Mouse (Mus musculus): ENCODE data around the gene Was. TPM values are rescaled to one million over a fixed set of nuclear protein-coding genes. Genes with fewer than 3 reads are reported as not detected.
"Not testable (repeated sequence)": the region's sequence is repeated elsewhere in the genome, so short reads cannot be mapped to it uniquely, and the experiment has no call there.

Gene Was
- total and polyA plus RNA-seq, 3 experiments = 86.1 to 198 (median 105) TPM

GRCm38 (mm10) chrX:8099435-8099834, 9.1 kb upstream of the Was start:
- no peak for ATAC-seq (ENCODE audit: extremely low read depth, insufficient number of reproducible peaks, low FRiP score, poor library complexity, severe bottlenecking)
- DNase-seq (ENCODE audit: low spot score) = no peak
- TF ChIP-seq TAL1 (conservative IDR thresholded peaks at IDR 0.05; ENCODE audit: low read depth, low read length) (no peak), GATA1 (IDR thresholded peaks at IDR 0.05; ENCODE audit: borderline replicate concordance, low read length) (no peak), GATA2 (IDR thresholded peaks at IDR 0.05; ENCODE audit: borderline replicate concordance, low read depth, low read length) (no peak), CTCF (IDR thresholded peaks at IDR 0.05; ENCODE audit: low read depth, low read length) (no peak), POLR2AphosphoS5 (IDR thresholded peaks at IDR 0.05; ENCODE audit: insufficient replicate concordance, low read depth, low read length) (no peak)
- Histone ChIP-seq H3K4me3 (ENCODE audit: low read depth, low read length) (no peak overlapping the region), H3K9me3 (replicated peaks) (no peaks in the 10 kb centered on the region), H3K36me3 (replicated peaks) (no peaks in the 10 kb centered on the region), H3K27me3 (ENCODE audit: insufficient read depth, low read length) (no peaks in the 10 kb centered on the region), H3K4me1 (ENCODE audit: insufficient read depth, low read depth, low read length) (peaks cover 32% of the 10 kb centered on the region)

- Histone ChIP-seq H3K4me1 (ENCODE audit: insufficient read depth, low read depth, low read length) (peaks cover 29% of the 10 kb centered on the region), H3K36me3 (replicated peaks) (no peaks in the 10 kb centered on the region), H3K27me3 (ENCODE audit: insufficient read depth, low read length) (no peaks in the 10 kb centered on the region), H3K4me3 (ENCODE audit: low read depth, low read length) (peak overlapping the region; percentile 49; the same call in 1 of the 2 replicates), H3K9me3 (replicated peaks) (no peaks in the 10 kb centered on the region)
- ATAC-seq (ENCODE audit: extremely low read depth, insufficient number of reproducible peaks, low FRiP score, poor library complexity, severe bottlenecking) (peak; percentile 95), DNase-seq (ENCODE audit: low spot score) (peak; percentile 57)
- no peak for TF ChIP-seq POLR2AphosphoS5 (IDR thresholded peaks at IDR 0.05; ENCODE audit: insufficient replicate concordance, low read depth, low read length)
- TF ChIP-seq GATA1 (IDR thresholded peaks at IDR 0.05; ENCODE audit: borderline replicate concordance, low read length) = no peak
- TF ChIP-seq GATA2 (IDR thresholded peaks at IDR 0.05; ENCODE audit: borderline replicate concordance, low read depth, low read length) = no peak
- TF ChIP-seq TAL1 (conservative IDR thresholded peaks at IDR 0.05; ENCODE audit: low read depth, low read length) = no peak
- no peak for TF ChIP-seq CTCF (IDR thresholded peaks at IDR 0.05; ENCODE audit: low read depth, low read length)
Observed at GRCm38 (mm10) chrX:8096787-8097242, 6.5 kb upstream of the Was start.

GRCm38 (mm10) chrX:8096068-8096786, 5.9 kb upstream of the Was start:
- H3K36me3 ChIP-seq (replicated peaks) = not testable (repeated sequence)

GRCm38 (mm10) chrX:8095546-8095945, 5.2 kb upstream of the Was start:
- no peaks in the 10 kb centered on the region for H3K9me3 ChIP-seq (replicated peaks)
- ATAC-seq (ENCODE audit: extremely low read depth, insufficient number of reproducible peaks, low FRiP score, poor library complexity, severe bottlenecking) (no peak), DNase-seq (ENCODE audit: low spot score) (no peak)
- H3K27me3 ChIP-seq (ENCODE audit: insufficient read depth, low read length) = no peaks in the 10 kb centered on the region
- peaks cover 18% of the 10 kb centered on the region for H3K4me1 ChIP-seq (ENCODE audit: insufficient read depth, low read depth, low read length)
- no peaks in the 10 kb centered on the region for H3K36me3 ChIP-seq (replicated peaks)
- TF ChIP-seq CTCF (IDR thresholded peaks at IDR 0.05; ENCODE audit: low read depth, low read length) (no peak), TAL1 (conservative IDR thresholded peaks at IDR 0.05; ENCODE audit: low read depth, low read length) (no peak), GATA1 (IDR thresholded peaks at IDR 0.05; ENCODE audit: borderline replicate concordance, low read length) (no peak), GATA2 (IDR thresholded peaks at IDR 0.05; ENCODE audit: borderline replicate concordance, low read depth, low read length) (no peak)
- peak overlapping the region; percentile 16; the same call in 1 of the 2 replicates for H3K4me3 ChIP-seq (ENCODE audit: low read depth, low read length)

More at GRCm38 (mm10) chrX:8096068-8096786, 5.9 kb upstream of the Was start:
- H3K27me3 ChIP-seq (ENCODE audit: insufficient read depth, low read length); H3K9me3 ChIP-seq (replicated peaks); DNase-seq (ENCODE audit: low spot score): not testable (repeated sequence)
- H3K4me3 ChIP-seq (ENCODE audit: low read depth, low read length) = peak overlapping the region; percentile 54; the same call in 1 of the 2 replicates
- H3K4me1 ChIP-seq (ENCODE audit: insufficient read depth, low read depth, low read length) = peaks cover 23% of the 10 kb centered on the region
- peak; percentile 50 for ATAC-seq (ENCODE audit: extremely low read depth, insufficient number of reproducible peaks, low FRiP score, poor library complexity, severe bottlenecking)

- ATAC-seq (ENCODE audit: extremely low read depth, insufficient number of reproducible peaks, low FRiP score, poor library complexity, severe bottlenecking); H3K27me3 ChIP-seq (ENCODE audit: insufficient read depth, low read length): not testable (repeated sequence)
- H3K4me3 ChIP-seq (ENCODE audit: low read depth, low read length) = peak overlapping the region; percentile 74; the same call in 1 of the 2 replicates
Observed at GRCm38 (mm10) chrX:8090954-8091347, 653 bp upstream of the Was start.

GRCm38 (mm10) chrX:8089746-8090145, 552 bp downstream of the Was start:
- peaks cover 45% of the 10 kb centered on the region for H3K36me3 ChIP-seq (replicated peaks)
- ATAC-seq (ENCODE audit: extremely low read depth, insufficient number of reproducible peaks, low FRiP score, poor library complexity, severe bottlenecking) = no peak
- no peaks in the 10 kb centered on the region for H3K9me3 ChIP-seq (replicated peaks)
- H3K4me3 ChIP-seq (ENCODE audit: low read depth, low read length) = peak overlapping the region; percentile 74
- peaks cover 27% of the 10 kb centered on the region for H3K4me1 ChIP-seq (ENCODE audit: insufficient read depth, low read depth, low read length)
- TF ChIP-seq TAL1 (conservative IDR thresholded peaks at IDR 0.05; ENCODE audit: low read depth, low read length) (no peak), GATA1 (IDR thresholded peaks at IDR 0.05; ENCODE audit: borderline replicate concordance, low read length) (no peak), GATA2 (IDR thresholded peaks at IDR 0.05; ENCODE audit: borderline replicate concordance, low read depth, low read length) (no peak), POLR2AphosphoS5 (IDR thresholded peaks at IDR 0.05; ENCODE audit: insufficient replicate concordance, low read depth, low read length) (no peak), CTCF (IDR thresholded peaks at IDR 0.05; ENCODE audit: low read depth, low read length) (no peak)
- no peaks in the 10 kb centered on the region for H3K27me3 ChIP-seq (ENCODE audit: insufficient read depth, low read length)
- DNase-seq (ENCODE audit: low spot score) = no peak

More at GRCm38 (mm10) chrX:8090954-8091347, 653 bp upstream of the Was start:
- not testable (repeated sequence) for DNase-seq (ENCODE audit: low spot score); H3K9me3 ChIP-seq (replicated peaks)
- peaks cover 33% of the 10 kb centered on the region for H3K36me3 ChIP-seq (replicated peaks)
- H3K4me1 ChIP-seq (ENCODE audit: insufficient read depth, low read depth, low read length) = peaks cover 27% of the 10 kb centered on the region

GRCm38 (mm10) chrX:8085611-8086010, 4.7 kb downstream of the Was start:
- Histone ChIP-seq H3K9me3 (replicated peaks) (no peaks in the 10 kb centered on the region), H3K4me3 (ENCODE audit: low read depth, low read length) (no peak overlapping the region), H3K4me1 (ENCODE audit: insufficient read depth, low read depth, low read length) (peaks cover 26% of the 10 kb centered on the region), H3K27me3 (ENCODE audit: insufficient read depth, low read length) (no peaks in the 10 kb centered on the region), H3K36me3 (replicated peaks) (peaks cover 73% of the 10 kb centered on the region)
- TF ChIP-seq TAL1 (conservative IDR thresholded peaks at IDR 0.05; ENCODE audit: low read depth, low read length) (no peak), GATA1 (IDR thresholded peaks at IDR 0.05; ENCODE audit: borderline replicate concordance, low read length) (no peak), CTCF (IDR thresholded peaks at IDR 0.05; ENCODE audit: low read depth, low read length) (no peak), POLR2AphosphoS5 (IDR thresholded peaks at IDR 0.05; ENCODE audit: insufficient replicate concordance, low read depth, low read length) (no peak), GATA2 (IDR thresholded peaks at IDR 0.05; ENCODE audit: borderline replicate concordance, low read depth, low read length) (no peak)
- ATAC-seq (ENCODE audit: extremely low read depth, insufficient number of reproducible peaks, low FRiP score, poor library complexity, severe bottlenecking) (no peak), DNase-seq (ENCODE audit: low spot score) (no peak)
